In genomic region chr4:85325454-85325853, GRCm38 (mm10) we compare ENCODE assay signal across 17 mouse cellular contexts.
DNase-seq lines count a peak whose midpoint lies in the region; ATAC-seq lines count a peak whose summit lies in the region.
"Had no signal": no experiment of that assay in that cellular context is flagged by ENCODE, and none has a peak within 500 bp of the region (broad histone marks: within the 10 kb centered on the region; RNA-seq: fewer than 3 reads in every experiment).

No protein-coding gene starts in this region.

- H3K4me3 ChIP-seq in forebrain, embryonic 15.5 days = no peak overlapping the region
- H3K4me3 ChIP-seq in forebrain, embryonic 12.5 days (replicated peaks) = no peak overlapping the region
- H3K4me3 ChIP-seq: embryonic facial prominence, embryonic 15.5 days; heart, embryonic 12.5 days; midbrain, embryonic 13.5 days had no signal

- WGBS in forebrain, embryonic 15.5 days = 72% methylated on average over 6 of the region's 6 CpGs
- 82% methylated on average over 6 of the region's 6 CpGs for WGBS in forebrain, embryonic 12.5 days

- peaks cover 6% of the 10 kb centered on the region for H3K4me1 ChIP-seq in forebrain, embryonic 15.5 days
- no peaks in the 10 kb centered on the region for H3K4me1 ChIP-seq in forebrain, embryonic 12.5 days
- H3K4me1 ChIP-seq: embryonic facial prominence, embryonic 15.5 days; heart, embryonic 12.5 days; midbrain, embryonic 13.5 days had no signal

- H3K4me2 ChIP-seq in forebrain, embryonic 15.5 days (replicated peaks) = no peak overlapping the region
- H3K4me2 ChIP-seq in forebrain, embryonic 12.5 days = no peak overlapping the region
- H3K4me2 ChIP-seq: embryonic facial prominence, embryonic 15.5 days; heart, embryonic 12.5 days; liver, embryonic 11.5 days; midbrain, embryonic 13.5 days had no signal

- H3K27ac ChIP-seq in forebrain, embryonic 15.5 days (replicated peaks) = peak overlapping the region; percentile 71
- H3K27ac ChIP-seq in forebrain, embryonic 12.5 days = no peak overlapping the region
- H3K27ac ChIP-seq: embryonic facial prominence, embryonic 15.5 days; midbrain, embryonic 13.5 days had no signal

- intact Hi-C loops in left cerebral cortex, postnatal 10 days (cut with DNase I) = loop anchor here (5.0 kb wide), 1 partner anchor 118 kb away; the partner anchor contains the start of gene Sh3gl2
- intact Hi-C loops in heart, postnatal 25 days (cut with DNase I) = no loop called here

- no peaks in the 10 kb centered on the region for H3K36me3 ChIP-seq in forebrain, embryonic 15.5 days
- no peaks in the 10 kb centered on the region for H3K36me3 ChIP-seq in forebrain, embryonic 12.5 days (replicated peaks)
- H3K36me3 ChIP-seq: embryonic facial prominence, embryonic 15.5 days; heart, embryonic 12.5 days; midbrain, embryonic 13.5 days had no signal

- H3K27me3 ChIP-seq in forebrain, embryonic 15.5 days = no peaks in the 10 kb centered on the region
- H3K27me3 ChIP-seq in forebrain, embryonic 12.5 days = no peaks in the 10 kb centered on the region
- H3K27me3 ChIP-seq: embryonic facial prominence, embryonic 15.5 days; heart, embryonic 12.5 days; midbrain, embryonic 13.5 days had no signal

- peak; percentile 78 for ATAC-seq in forebrain, embryonic 15.5 days (replicated peaks)
- no peak for ATAC-seq in forebrain, embryonic 12.5 days (ENCODE audit: low FRiP score)
- ATAC-seq: inflammation-experienced regulatory T-cells, adult 6 months; midbrain, embryonic 13.5 days had no signal

- H3K9ac ChIP-seq in forebrain, embryonic 15.5 days (replicated peaks) = no peak overlapping the region
- H3K9ac ChIP-seq in forebrain, embryonic 12.5 days = no peak overlapping the region
- H3K9ac ChIP-seq: embryonic facial prominence, embryonic 15.5 days; heart, embryonic 12.5 days; midbrain, embryonic 13.5 days had no signal

- peak; percentile 92 for DNase-seq in brain, adult 2 months (ENCODE audit: low read depth, low spot score)
- peak; percentile 73 to 83 for DNase-seq in frontal cortex, adult 2 months (ENCODE audit: extremely low spot score in 1 of 2, low spot score in 1 of 2)
- DNase-seq in left cerebral cortex, postnatal 10 days (ENCODE audit: extremely low spot score in 1 of 2, low spot score in 2 of 2) = peak; percentile 30 to 69
- no peak for DNase-seq in adrenal gland, postnatal 36 days
- no peak for DNase-seq in thymus, postnatal 0 days (ENCODE audit: low spot score)
- no peak for DNase-seq in heart, postnatal 25 days (ENCODE audit: low spot score)
- DNase-seq: B cell, adult 2 months; gastrocnemius, postnatal 14 days; kidney, postnatal 10 days; thymus, postnatal 4 days had no signal

- no peaks in the 10 kb centered on the region for H3K9me3 ChIP-seq in forebrain, embryonic 15.5 days
- no peaks in the 10 kb centered on the region for H3K9me3 ChIP-seq in forebrain, embryonic 12.5 days
- H3K9me3 ChIP-seq: embryonic facial prominence, embryonic 15.5 days; heart, embryonic 12.5 days; midbrain, embryonic 13.5 days had no signal

Comparison
In these comparisons a context has a peak if more than half of its experiments do, and no peak if none do; other contexts are left out.
1. DNase-seq: peak in brain, adult 2 months (single experiment), frontal cortex, adult 2 months (2 of 2) and left cerebral cortex, postnatal 10 days (2 of 2); none in adrenal gland, postnatal 36 days (0 of 2), thymus, postnatal 0 days (single experiment) and heart, postnatal 25 days (single experiment).